Comparison of ENCODE assay signal across 10 mouse cellular contexts in genomic region chr11:88276534-88277308, GRCm38 (mm10). TPM values are rescaled to one million over a fixed set of nuclear protein-coding genes. Genes with fewer than 3 reads are reported as not detected.
DNase-seq lines count a peak whose midpoint lies in the region; ATAC-seq and TF ChIP-seq lines count a peak whose summit lies in the region.
"Had no signal": no experiment of that assay in that cellular context is flagged by ENCODE, and none has a peak within 500 bp of the region (broad histone marks: within the 10 kb centered on the region; RNA-seq: fewer than 3 reads in every experiment).

No protein-coding gene starts in this region.

- H3K27me3 ChIP-seq in liver, adult 2 months (ENCODE audit: control insufficient read depth, insufficient read depth, low read length), result no peaks in the 10 kb centered on the region; the same call in 1 of the 2 replicates
- H3K27me3 ChIP-seq in liver, postnatal 0 days (ENCODE audit: insufficient read depth, low read length), result peaks cover 37% of the 10 kb centered on the region
- H3K27me3 ChIP-seq in limb, embryonic 10.5 days (ENCODE audit: low read depth, poor library complexity, severe bottlenecking), result peaks cover 11% of the 10 kb centered on the region
- peaks cover 9% of the 10 kb centered on the region for H3K27me3 ChIP-seq in liver, embryonic 11.5 days (replicated peaks; ENCODE audit: control insufficient read depth, insufficient read depth, low read length)

- no peak for ATAC-seq in liver, postnatal 0 days
- ATAC-seq in liver, embryonic 11.5 days (replicated peaks; ENCODE audit: low FRiP score), result no peak

- TF ChIP-seq EP300 in liver, postnatal 0 days (IDR thresholded peaks at IDR 0.05; ENCODE audit: low read depth), result no peak

- no peak for TF ChIP-seq POLR2A in liver, adult 2 months (IDR thresholded peaks at IDR 0.05; ENCODE audit: extremely low read depth, insufficient read depth, low read length)

- intact Hi-C loops in heart, postnatal 10 days (cut with DNase I), result no loop called here

- H3K27ac ChIP-seq in liver, adult 2 months (replicated peaks; ENCODE audit: insufficient read depth, low read depth, low read length), result no peak overlapping the region
- H3K27ac ChIP-seq in liver, postnatal 0 days (ENCODE audit: low read depth), result no peak overlapping the region
- peak overlapping the region; percentile 67 for H3K27ac ChIP-seq in limb, embryonic 10.5 days
- H3K27ac ChIP-seq in liver, embryonic 11.5 days (ENCODE audit: low read depth, low read length), result no peak overlapping the region

- no peaks in the 10 kb centered on the region; the same call in 1 of the 2 replicates for H3K4me1 ChIP-seq in liver, adult 2 months (ENCODE audit: control insufficient read depth, insufficient read depth, low read length)
- no peaks in the 10 kb centered on the region for H3K4me1 ChIP-seq in liver, postnatal 0 days (ENCODE audit: insufficient read depth)
- H3K4me1 ChIP-seq in limb, embryonic 10.5 days, result peaks cover 59% of the 10 kb centered on the region
- H3K4me1 ChIP-seq in liver, embryonic 11.5 days (replicated peaks; ENCODE audit: control insufficient read depth, insufficient read depth, low read length), result peaks cover 4% of the 10 kb centered on the region

- no peaks in the 10 kb centered on the region for H3K9me3 ChIP-seq in liver, postnatal 0 days (ENCODE audit: low read length)
- no peaks in the 10 kb centered on the region for H3K9me3 ChIP-seq in limb, embryonic 10.5 days (replicated peaks)
- no peaks in the 10 kb centered on the region for H3K9me3 ChIP-seq in liver, embryonic 11.5 days (ENCODE audit: control insufficient read depth, low read length)

- 55% methylated on average over 19 of the region's 19 CpGs for WGBS in liver, adult 2 months
- WGBS in liver, postnatal 0 days (ENCODE audit: insufficient replicate concordance), result 75% methylated on average over 19 of the region's 19 CpGs
- WGBS in limb, embryonic 10.5 days, result 52% methylated on average over 19 of the region's 19 CpGs
- WGBS in liver, embryonic 11.5 days, result 80% methylated on average over 19 of the region's 19 CpGs

- no peaks in the 10 kb centered on the region for H3K36me3 ChIP-seq in liver, adult 2 months (ENCODE audit: control insufficient read depth, insufficient read depth, low read length)
- H3K36me3 ChIP-seq in liver, postnatal 0 days (replicated peaks; ENCODE audit: insufficient read depth, low read length), result no peaks in the 10 kb centered on the region
- H3K36me3 ChIP-seq in limb, embryonic 10.5 days, result no peaks in the 10 kb centered on the region
- no peaks in the 10 kb centered on the region for H3K36me3 ChIP-seq in liver, embryonic 11.5 days (ENCODE audit: control insufficient read depth, insufficient read depth, low read length)

- H3K79me2 ChIP-seq in liver, adult 2 months (ENCODE audit: control insufficient read depth, insufficient read depth, low read length), result no peaks in the 10 kb centered on the region

- DNase-seq in liver, adult 2 months (ENCODE audit: extremely low read depth, low read depth, low spot score), result peak; percentile 72
- DNase-seq in liver, postnatal 0 days, result no peak
- peak; percentile 79 to 84 for DNase-seq in cerebellum, postnatal 14 days
- peak; percentile 46 to 65 for DNase-seq in heart, postnatal 10 days
- no peak for DNase-seq in limb, embryonic 10.5 days (ENCODE audit: low spot score)
- DNase-seq in skeletal muscle tissue, adult 2 months (ENCODE audit: low read depth, low spot score), result peak; percentile 21
- DNase-seq in liver, embryonic 11.5 days (ENCODE audit: low spot score), result no peak
- DNase-seq in embryo, embryonic 10.5 days (ENCODE audit: low spot score), result no peak

- H3K4me3 ChIP-seq in liver, adult 2 months (ENCODE audit: insufficient read depth, low read depth, low read length), result no peak overlapping the region
- H3K4me3 ChIP-seq in liver, postnatal 0 days (ENCODE audit: low read depth, low read length), result no peak overlapping the region
- no peak overlapping the region for H3K4me3 ChIP-seq in limb, embryonic 10.5 days
- H3K4me3 ChIP-seq in liver, embryonic 11.5 days (ENCODE audit: low read depth, low read length), result no peak overlapping the region
- H3K4me3 ChIP-seq: megakaryocyte, embryonic 14.5 days had no signal

- no peak overlapping the region for H3K9ac ChIP-seq in liver, adult 2 months (ENCODE audit: low read depth, low read length)
- no peak overlapping the region for H3K9ac ChIP-seq in liver, postnatal 0 days (replicated peaks)
- no peak overlapping the region for H3K9ac ChIP-seq in liver, embryonic 11.5 days (ENCODE audit: low read depth, low read length)

- H3K4me2 ChIP-seq in liver, postnatal 0 days (ENCODE audit: low read depth, low read length), result no peak overlapping the region
- H3K4me2 ChIP-seq in liver, embryonic 11.5 days, result no peak overlapping the region

- no peak for TF ChIP-seq CTCF in liver, adult 2 months (IDR thresholded peaks at IDR 0.05; ENCODE audit: low read depth, low read length)
- no peak for TF ChIP-seq CTCF in liver, postnatal 0 days (IDR thresholded peaks at IDR 0.05; ENCODE audit: low read depth)

RNA-seq across cellular contexts. Expression of gene Ccdc182, which starts 17.1 kb away (rescaled TPM):
- not detected in 2 replicates for total RNA-seq in liver, adult 2 months (2014; rRNA removed)
- polyA plus RNA-seq in liver, adult 2 months (2012; rRNA removed), result not detected in 2 replicates
- not detected in 2 replicates for polyA plus RNA-seq in liver, postnatal 0 days (2015; fragmentation: Nextera tagmentation; extraction: Ambion mirVana)
- total RNA-seq in heart, postnatal 10 days (2021), result not detected
- polyA plus RNA-seq in limb, embryonic 10.5 days (2016; fragmentation: Nextera tagmentation; extraction: Ambion mirVana), result not detected in 2 replicates
- not detected in 2 replicates for polyA plus RNA-seq in liver, embryonic 11.5 days (2014; fragmentation: Nextera tagmentation; extraction: Ambion mirVana)
- total RNA-seq: heart, postnatal 36 days had no signal

Comparison
In these comparisons a context has a peak if more than half of its experiments do, and no peak if none do; other contexts are left out.
1. DNase-seq: peak in liver, adult 2 months (single experiment), cerebellum, postnatal 14 days (2 of 2), heart, postnatal 10 days (2 of 2) and skeletal muscle tissue, adult 2 months (single experiment); none in liver, postnatal 0 days (single experiment), limb, embryonic 10.5 days (single experiment), liver, embryonic 11.5 days (single experiment) and embryo, embryonic 10.5 days (single experiment).